Mouse (Mus musculus) hindbrain, embryonic 16.5 days (tissue): ENCODE measurements around the gene Syne1. TPM values are rescaled to one million over a fixed set of nuclear protein-coding genes. Genes with fewer than 3 reads are reported as not detected.

Experiments used
- ATAC-seq: fragments of 200-750 bp; cut with Nextera tagmentation; 2 replicates; pipeline ENCODE4 v1.8.0; 2017; ENCODE audit warnings: moderate TSS enrichment, moderate library complexity
- H3K27ac ChIP-seq: fragments of 300-500 bp; sonication (generic); 2 replicates; pipeline ENCODE4 v1.5.1; 2014; ENCODE audit warnings: low read depth, mild to moderate bottlenecking, control low read depth, low read length, moderate library complexity
- H3K27me3 ChIP-seq: fragments of 300-500 bp; sonication (generic); replicated peaks from 2 replicates; pipeline ENCODE4 v1.6.1; 2014; ENCODE audit warnings: low read length; ENCODE audit not compliant: control insufficient read depth, insufficient read depth
- H3K36me3 ChIP-seq: fragments of 300-500 bp; sonication (generic); 2 replicates; pipeline ENCODE4 v1.6.1; 2014; ENCODE audit warnings: mild to moderate bottlenecking, low read length, moderate library complexity, mixed read lengths; ENCODE audit not compliant: control insufficient read depth, insufficient read depth
- H3K4me1 ChIP-seq: fragments of 300-500 bp; sonication (generic); 2 replicates; pipeline ENCODE4 v1.6.1; 2014; ENCODE audit warnings: low read depth, low read length; ENCODE audit not compliant: control insufficient read depth, insufficient read depth
- H3K4me2 ChIP-seq: fragments of 300-500 bp; sonication (generic); 2 replicates; pipeline ENCODE4 v1.6.1; 2014; ENCODE audit warnings: mild to moderate bottlenecking, low read length, control low read depth, moderate library complexity
- H3K4me3 ChIP-seq: fragments of 300-500 bp; sonication (generic); 2 replicates; pipeline ENCODE4 v1.5.1; 2014; ENCODE audit warnings: mild to moderate bottlenecking, low read length, control low read depth, moderate library complexity
- H3K9ac ChIP-seq: fragments of 300-500 bp; sonication (generic); 2 replicates; pipeline ENCODE4 v1.6.1; 2014; ENCODE audit warnings: low read depth, mild to moderate bottlenecking, control low read depth, low read length, moderate library complexity
- H3K9me3 ChIP-seq: fragments of 300-500 bp; sonication (generic); 2 replicates; pipeline ENCODE4 v1.6.1; 2014; ENCODE audit warnings: mild to moderate bottlenecking, low read length, moderate library complexity; ENCODE audit not compliant: control insufficient read depth
- WGBS: fragments of 180-500 bp; shearing (Covaris S2); extraction: QIAGEN DNeasy Blood & Tissue Kit; methylation state at CpG from one replicate; pipeline ENCODE4 v1.1.7; 2014; 5-methylcytosine and 5-hydroxymethylcytosine counted together
- polyA plus RNA-seq: library from polyadenylated mRNA; unstranded; fragments of >200 nt; fragmentation: Nextera tagmentation; extraction: Ambion mirVana; gene quantifications from 2 replicates; pipeline ENCODE4 v1.2.1, GENCODE M21; 2015

Gene Syne1
- polyA plus RNA-seq, 1 experiment from 2014 or later, result 18.7 TPM

DNA sequence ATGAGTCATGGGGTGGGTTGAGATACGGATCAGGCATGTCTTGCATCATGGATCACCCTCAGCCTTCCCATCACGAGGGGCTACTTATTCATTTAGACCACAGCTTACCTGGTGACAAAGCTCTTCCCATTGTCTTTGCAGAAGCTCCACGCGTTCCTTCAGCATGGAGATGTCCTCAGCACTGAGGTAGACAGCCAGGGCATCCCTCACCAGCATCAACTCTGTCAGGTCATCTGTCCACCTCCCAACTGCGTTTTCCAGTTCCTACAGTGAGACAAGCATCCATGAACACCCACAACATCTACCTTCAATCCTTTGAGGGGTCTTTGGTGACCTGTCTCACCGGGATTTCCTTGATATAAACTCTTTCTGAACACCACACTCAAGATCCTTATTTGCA, 467.6 kb downstream of the Syne1 start:
- no peaks in the 10 kb centered on the region; the same call in 1 of the 2 replicates for H3K4me1 ChIP-seq
- no peak overlapping the region for H3K4me3 ChIP-seq
- no peak overlapping the region for H3K27ac ChIP-seq
- WGBS, result 86% methylated on average over 6 of the region's 6 CpGs
- no peak overlapping the region for H3K9ac ChIP-seq
- H3K36me3 ChIP-seq, result no peaks in the 10 kb centered on the region
- H3K27me3 ChIP-seq, result no peaks in the 10 kb centered on the region
- no peaks in the 10 kb centered on the region for H3K9me3 ChIP-seq
- no peak for ATAC-seq
- H3K4me2 ChIP-seq, result no peak overlapping the region

DNA sequence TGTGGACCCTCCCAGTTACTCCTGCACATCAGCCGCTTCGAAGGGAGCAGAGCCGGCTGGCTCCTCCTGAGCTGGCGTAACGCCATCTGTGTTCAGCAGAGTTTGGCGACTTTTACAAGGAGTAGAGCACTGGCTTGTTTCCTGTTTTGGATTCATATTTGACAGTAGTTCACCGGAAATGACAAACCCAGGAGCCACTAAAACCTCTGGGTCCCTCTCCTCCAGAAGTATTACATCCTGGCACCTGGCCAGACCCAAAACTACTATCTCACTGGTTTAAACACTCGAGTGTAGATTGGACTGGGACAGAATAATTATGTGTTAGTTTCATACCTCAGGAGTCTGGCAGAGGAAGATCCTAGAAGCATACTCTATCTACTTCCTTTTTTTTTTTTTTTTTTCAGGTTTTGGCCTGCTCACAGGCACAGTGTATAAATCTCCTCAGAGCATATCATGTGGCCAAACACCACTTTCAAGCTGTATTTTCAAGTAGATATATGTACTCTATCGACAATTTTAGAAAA, 471.3 kb downstream of the Syne1 start:
- H3K9ac ChIP-seq, result no peak overlapping the region
- no peaks in the 10 kb centered on the region; the same call in 1 of the 2 replicates for H3K4me1 ChIP-seq
- 61% methylated on average over 9 of the region's 9 CpGs for WGBS
- no peak overlapping the region for H3K27ac ChIP-seq
- 0 out of 2 replicates have a peak, but pooled peaks cover 2% of the 10 kb centered on the region for H3K36me3 ChIP-seq
- H3K27me3 ChIP-seq, result no peaks in the 10 kb centered on the region
- H3K9me3 ChIP-seq, result no peaks in the 10 kb centered on the region
- peak; percentile 40; the same call in 1 of the 2 replicates for ATAC-seq
- no peak overlapping the region for H3K4me2 ChIP-seq
- no peak overlapping the region for H3K4me3 ChIP-seq

DNA sequence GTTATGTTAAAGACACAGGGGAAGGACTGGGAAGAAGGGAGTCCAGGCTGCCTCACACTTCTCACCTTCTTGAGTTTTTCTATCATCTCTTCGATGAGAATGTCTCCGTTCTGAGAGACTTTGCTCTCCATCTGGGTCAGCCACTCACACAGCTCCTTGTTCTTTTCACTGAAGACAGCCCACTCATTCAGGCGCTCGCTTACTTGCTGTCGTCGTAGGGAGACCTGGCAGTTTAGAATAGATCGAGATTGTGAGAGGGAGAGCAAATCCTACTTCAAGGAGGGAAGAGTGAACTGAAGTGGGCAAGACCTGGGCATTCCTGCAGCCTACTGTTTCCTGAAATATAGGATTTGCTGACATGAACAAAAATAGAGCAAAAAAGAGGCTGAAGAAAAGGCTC, 475.6 kb downstream of the Syne1 start:
- Histone ChIP-seq H3K36me3 (peaks cover 9% of the 10 kb centered on the region; the same call in 1 of the 2 replicates), H3K27me3 (no peaks in the 10 kb centered on the region), H3K4me3 (no peak overlapping the region), H3K9ac (no peak overlapping the region), H3K27ac (no peak overlapping the region), H3K4me2 (no peak overlapping the region), H3K4me1 (no peaks in the 10 kb centered on the region; the same call in 1 of the 2 replicates), H3K9me3 (no peaks in the 10 kb centered on the region)
- ATAC-seq, result no peak
- WGBS, result 94% methylated on average over 7 of the region's 7 CpGs

DNA sequence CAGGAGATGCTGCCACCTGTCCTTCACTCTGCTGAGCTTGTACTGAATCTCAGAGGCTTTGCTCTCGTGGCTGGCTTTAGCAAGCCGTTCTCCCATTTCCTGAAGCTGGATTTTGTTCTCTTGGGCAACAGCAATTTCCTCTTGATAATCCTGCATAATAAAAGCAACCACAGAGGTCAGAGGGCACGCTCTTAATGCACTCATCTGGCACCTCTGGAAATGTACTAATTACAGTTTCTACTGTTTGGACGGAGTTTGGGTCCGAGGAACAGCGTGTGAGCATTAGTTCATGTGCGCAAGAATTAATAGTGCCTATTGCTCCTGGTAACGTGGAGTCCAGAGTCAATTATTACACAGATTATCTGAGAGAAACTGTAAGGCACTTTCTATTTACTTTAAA, 479.2 kb downstream of the Syne1 start:
- no peak for ATAC-seq
- Histone ChIP-seq H3K9me3 (no peaks in the 10 kb centered on the region), H3K4me2 (no peak overlapping the region), H3K27me3 (no peaks in the 10 kb centered on the region), H3K9ac (no peak overlapping the region), H3K4me3 (no peak overlapping the region), H3K36me3 (peaks cover 11% of the 10 kb centered on the region; the same call in 1 of the 2 replicates), H3K4me1 (no peaks in the 10 kb centered on the region), H3K27ac (no peak overlapping the region)
- WGBS, result 87% methylated on average over 8 of the region's 8 CpGs

DNA sequence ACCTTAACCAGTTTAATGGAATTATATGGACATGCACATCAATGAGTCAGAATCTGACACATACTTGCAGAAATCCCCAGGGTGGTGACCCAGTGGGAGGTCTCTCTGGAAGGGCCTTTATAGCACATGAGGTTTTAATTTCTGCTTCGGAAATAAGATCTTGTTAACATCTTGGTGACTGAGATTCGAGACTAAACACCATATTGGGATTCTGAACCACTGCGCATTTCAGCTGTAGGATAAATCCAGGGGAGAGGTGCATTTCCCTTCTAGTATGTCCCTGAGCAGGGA, 480.4 kb downstream of the Syne1 start:
- H3K9ac ChIP-seq, result no peak overlapping the region
- 81% methylated on average over 3 of the region's 3 CpGs for WGBS
- no peaks in the 10 kb centered on the region for H3K4me1 ChIP-seq
- no peaks in the 10 kb centered on the region for H3K27me3 ChIP-seq
- ATAC-seq, result no peak
- H3K36me3 ChIP-seq, result peaks cover 11% of the 10 kb centered on the region; the same call in 1 of the 2 replicates
- no peak overlapping the region for H3K27ac ChIP-seq
- no peaks in the 10 kb centered on the region for H3K9me3 ChIP-seq
- H3K4me2 ChIP-seq, result no peak overlapping the region
- H3K4me3 ChIP-seq, result no peak overlapping the region

DNA sequence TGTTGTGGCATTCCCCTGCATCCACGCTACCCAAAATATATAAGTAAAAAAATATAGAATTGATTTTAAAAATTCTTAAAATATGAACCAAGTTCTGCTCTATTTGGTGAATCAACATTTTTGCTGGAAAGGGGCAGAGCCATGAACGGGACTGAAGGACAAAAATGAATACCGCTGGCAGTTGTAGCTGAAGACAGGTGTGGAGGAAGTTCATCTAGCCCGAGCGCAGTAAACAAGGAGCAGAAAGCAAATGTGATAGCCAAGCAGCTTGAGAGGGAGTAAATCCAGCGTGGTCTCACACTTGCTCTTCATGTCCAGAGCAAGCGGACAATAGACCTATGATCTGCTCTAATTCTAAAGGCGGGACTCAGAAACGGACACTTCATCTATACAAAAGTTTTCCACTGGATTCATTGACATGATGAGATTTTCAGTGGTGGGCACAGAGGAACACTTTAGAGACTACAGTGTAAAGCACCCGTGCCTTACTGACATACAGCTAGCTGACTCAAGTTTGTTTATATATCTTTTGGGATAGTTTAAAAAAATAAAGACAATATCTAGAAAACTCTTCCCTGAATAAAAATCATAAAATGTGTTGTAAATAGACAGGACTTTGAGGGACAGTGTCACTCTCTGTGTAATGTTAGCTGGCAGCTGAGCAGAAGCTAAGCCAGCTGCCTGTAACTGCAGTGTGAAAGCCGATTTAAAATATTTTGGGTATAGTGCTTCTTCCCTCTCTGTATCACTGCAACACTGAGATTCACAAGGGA, 480.9 kb downstream of the Syne1 start:
- 89% methylated on average over 11 of the region's 11 CpGs for WGBS
- no peak for ATAC-seq

DNA sequence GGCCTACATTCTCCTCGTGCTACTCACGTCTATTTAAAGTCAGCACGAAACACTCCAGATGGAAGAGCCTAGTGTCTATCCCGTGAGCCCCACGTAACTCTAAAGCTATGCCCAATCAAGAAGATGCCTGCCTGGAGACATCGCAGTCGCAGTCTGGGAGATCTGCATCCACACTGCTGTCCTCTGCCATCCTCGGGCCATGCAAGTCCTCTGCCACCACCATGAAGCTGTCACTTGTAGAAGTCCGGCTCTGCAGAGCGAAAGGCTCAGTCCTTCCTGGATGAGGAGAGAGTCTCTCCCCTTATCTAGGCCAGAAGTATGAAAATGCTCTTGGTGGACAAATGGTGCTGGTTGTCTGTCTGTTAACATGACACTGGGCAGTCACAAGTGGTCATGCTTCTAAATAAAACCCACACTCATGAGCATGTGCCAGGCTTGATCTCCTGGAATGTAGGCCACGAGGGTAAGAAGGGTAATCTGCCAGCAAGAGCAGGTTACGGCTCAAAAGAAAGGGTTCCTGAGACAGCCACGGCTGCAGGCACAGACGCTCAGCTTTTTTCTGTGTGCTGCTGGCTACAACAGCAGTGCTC, 482.5 kb downstream of the Syne1 start, which contains the start of gene Gm10097:
Gm10097 (plus strand) TSS at position 517 of the 590 bp plus-strand sequence.
- no peak within 1 kb of the TSS for H3K9ac ChIP-seq
- H3K4me3 ChIP-seq, result no peak within 1 kb of the TSS
- H3K4me2 ChIP-seq, result no peak within 1 kb of the TSS
- H3K27ac ChIP-seq, result no peak within 1 kb of the TSS
- 84% methylated on average over 14 of the region's 14 CpGs for WGBS
- H3K9me3 ChIP-seq, result no peaks in the 10 kb centered on the region
- H3K27me3 ChIP-seq, result no peaks in the 10 kb centered on the region
- H3K4me1 ChIP-seq, result no peaks in the 10 kb centered on the region
- ATAC-seq, result no peak
- H3K36me3 ChIP-seq, result peaks cover 6% of the 10 kb centered on the region; the same call in 1 of the 2 replicates

More for the DNA sequence above, 480.9 kb downstream of the Syne1 start:
- Histone ChIP-seq H3K27ac (no peak overlapping the region), H3K4me2 (no peak overlapping the region), H3K4me1 (no peaks in the 10 kb centered on the region), H3K4me3 (no peak overlapping the region), H3K36me3 (peaks cover 9% of the 10 kb centered on the region; the same call in 1 of the 2 replicates), H3K9me3 (no peaks in the 10 kb centered on the region), H3K9ac (no peak overlapping the region), H3K27me3 (no peaks in the 10 kb centered on the region)

DNA sequence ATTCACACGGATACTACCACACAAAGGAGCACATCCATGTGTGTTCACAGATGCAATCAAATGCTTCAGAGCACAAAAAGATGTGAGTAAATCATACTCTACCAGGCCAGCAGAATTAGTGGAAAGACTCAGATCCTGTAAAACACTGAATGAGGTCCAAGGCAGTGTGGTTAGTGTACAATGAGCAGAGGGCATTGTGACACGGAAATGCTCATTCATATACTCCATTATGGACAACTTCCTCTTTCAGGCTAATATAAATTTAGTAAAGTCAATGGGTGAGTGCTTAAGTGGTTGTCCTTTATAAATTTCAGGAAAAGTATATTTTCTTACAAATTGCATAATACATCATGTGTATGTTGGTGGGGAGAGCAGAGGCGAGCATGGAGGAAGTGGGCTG, 484.2 kb downstream of the Syne1 start:
- WGBS, result 94% methylated on average over 3 of the region's 3 CpGs
- H3K27me3 ChIP-seq, result no peaks in the 10 kb centered on the region
- no peak overlapping the region for H3K9ac ChIP-seq
- no peaks in the 10 kb centered on the region for H3K4me1 ChIP-seq
- H3K27ac ChIP-seq, result no peak overlapping the region
- peaks cover 6% of the 10 kb centered on the region; the same call in 1 of the 2 replicates for H3K36me3 ChIP-seq
- no peak overlapping the region for H3K4me3 ChIP-seq
- no peak overlapping the region for H3K4me2 ChIP-seq
- no peaks in the 10 kb centered on the region for H3K9me3 ChIP-seq
- ATAC-seq, result no peak

DNA sequence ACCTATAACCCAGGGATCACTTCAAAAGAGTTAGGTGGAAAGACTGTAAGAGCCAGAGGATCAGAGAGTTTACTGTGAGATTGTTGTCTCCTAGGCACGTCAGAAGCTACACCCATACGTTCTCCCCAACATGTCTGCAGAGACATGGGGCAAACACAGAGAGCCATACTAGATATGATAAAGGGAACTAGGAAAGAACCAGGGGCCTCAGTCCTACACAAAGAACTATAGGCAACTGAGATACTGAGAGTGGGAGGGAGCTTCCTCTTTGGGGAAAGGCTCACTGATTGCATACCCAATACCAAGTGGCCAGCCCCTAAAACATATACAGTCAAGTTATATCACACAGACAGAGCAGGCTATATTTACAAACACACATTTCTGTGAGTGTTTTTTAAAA, 491.3 kb downstream of the Syne1 start:
- 85% methylated on average over 2 of the region's 2 CpGs for WGBS

More for the DNA sequence above, 491.3 kb downstream of the Syne1 start:
- Histone ChIP-seq H3K27ac (no peak overlapping the region), H3K9ac (no peak overlapping the region), H3K4me2 (no peak overlapping the region), H3K4me1 (no peaks in the 10 kb centered on the region), H3K4me3 (no peak overlapping the region), H3K9me3 (no peaks in the 10 kb centered on the region), H3K27me3 (no peaks in the 10 kb centered on the region), H3K36me3 (peaks cover 8% of the 10 kb centered on the region; the same call in 1 of the 2 replicates)
- no peak for ATAC-seq
